Mouse (Mus musculus) forebrain, embryonic 12.5 days (tissue): ENCODE data around the gene Mgrn1. TPM values are rescaled to one million over a fixed set of nuclear protein-coding genes. Genes with fewer than 3 reads are reported as not detected.

Experiments used
- ATAC-seq: fragments of 200-750 bp; cut with Nextera tagmentation; 2 replicates; pipeline ENCODE4 v1.8.0; 2017; ENCODE audit warnings: moderate TSS enrichment; ENCODE audit not compliant: low FRiP score
- H3K27ac ChIP-seq: fragments of 300-500 bp; sonication (generic); 2 replicates; pipeline ENCODE4 v1.5.1; 2016; ENCODE audit warnings: mild to moderate bottlenecking
- H3K27me3 ChIP-seq: fragments of 300-500 bp; sonication (generic); 2 replicates; pipeline ENCODE4 v1.6.1; 2016; ENCODE audit warnings: mild to moderate bottlenecking
- H3K36me3 ChIP-seq: fragments of 300-500 bp; sonication (generic); replicated peaks from 2 replicates; pipeline ENCODE4 v1.6.1; 2016; ENCODE audit warnings: mild to moderate bottlenecking
- H3K4me1 ChIP-seq: fragments of 300-500 bp; sonication (generic); 2 replicates; pipeline ENCODE4 v1.6.1; 2016
- H3K4me2 ChIP-seq: fragments of 300-500 bp; sonication (generic); 2 replicates; pipeline ENCODE4 v1.6.1; 2016; ENCODE audit warnings: mild to moderate bottlenecking, moderate library complexity
- H3K4me3 ChIP-seq: fragments of 300-500 bp; sonication (generic); replicated peaks from 2 replicates; pipeline ENCODE4 v1.5.1; 2016; ENCODE audit warnings: mild to moderate bottlenecking
- H3K9ac ChIP-seq: fragments of 300-500 bp; sonication (generic); 2 replicates; pipeline ENCODE4 v1.6.1; 2016; ENCODE audit warnings: mild to moderate bottlenecking
- H3K9me3 ChIP-seq: fragments of 300-500 bp; sonication (generic); 2 replicates; pipeline ENCODE4 v1.6.1; 2016
- WGBS: fragments of 180-500 bp; shearing (Covaris S2); methylation state at CpG from one replicate; pipeline ENCODE4 v1.1.7; 2016; 5-methylcytosine and 5-hydroxymethylcytosine counted together
- polyA plus RNA-seq: library from polyadenylated mRNA; unstranded; fragments of >200 nt; fragmentation: Nextera tagmentation; extraction: Ambion mirVana; gene quantifications from 2 replicates; pipeline ENCODE4 v1.2.1, GENCODE M21; 2016

The Mgrn1 gene
- polyA plus RNA-seq, 1 experiment from 2014 or later, result 80.2 TPM

GRCm38 (mm10) chr16:4902390-4902789 is 16.3 kb downstream of the Mgrn1 start:
- Histone ChIP-seq H3K4me1 (peaks cover 10% of the 10 kb centered on the region; the same call in 1 of the 2 replicates), H3K4me2 (no peak overlapping the region), H3K9ac (no peak overlapping the region), H3K4me3 (no peak overlapping the region), H3K36me3 (peaks cover 1% of the 10 kb centered on the region; the same call in 1 of the 2 replicates), H3K9me3 (no peaks in the 10 kb centered on the region), H3K27me3 (no peaks in the 10 kb centered on the region), H3K27ac (no peak overlapping the region)
- no peak for ATAC-seq
- WGBS, result 80% methylated on average over 2 of the region's 2 CpGs

- WGBS, result 87% methylated on average over 6 of the region's 6 CpGs
- Histone ChIP-seq H3K4me2 (no peak overlapping the region), H3K9me3 (no peaks in the 10 kb centered on the region), H3K36me3 (peaks cover 4% of the 10 kb centered on the region; the same call in 1 of the 2 replicates), H3K4me3 (no peak overlapping the region), H3K4me1 (peaks cover 10% of the 10 kb centered on the region; the same call in 1 of the 2 replicates), H3K27me3 (no peaks in the 10 kb centered on the region), H3K9ac (no peak overlapping the region), H3K27ac (no peak overlapping the region)
- no peak for ATAC-seq
Measured at GRCm38 (mm10) chr16:4903491-4904102, 17.5 kb downstream of the Mgrn1 start.

GRCm38 (mm10) chr16:4904878-4905277 is 18.8 kb downstream of the Mgrn1 start:
- peaks cover 16% of the 10 kb centered on the region for H3K36me3 ChIP-seq
- H3K9ac ChIP-seq, result no peak overlapping the region
- H3K4me2 ChIP-seq, result no peak overlapping the region
- ATAC-seq, result no peak
- WGBS, result 89% methylated on average over 3 of the region's 3 CpGs
- no peaks in the 10 kb centered on the region for H3K9me3 ChIP-seq
- H3K4me3 ChIP-seq, result no peak overlapping the region
- H3K27ac ChIP-seq, result no peak overlapping the region
- peaks cover 7% of the 10 kb centered on the region; the same call in 1 of the 2 replicates for H3K4me1 ChIP-seq
- no peaks in the 10 kb centered on the region for H3K27me3 ChIP-seq

- 72% methylated on average over 1 of the region's 1 CpGs for WGBS
- no peaks in the 10 kb centered on the region for H3K9me3 ChIP-seq
- H3K4me1 ChIP-seq, result peaks cover 7% of the 10 kb centered on the region; the same call in 1 of the 2 replicates
- H3K9ac ChIP-seq, result no peak overlapping the region
- no peak overlapping the region for H3K27ac ChIP-seq
- H3K4me2 ChIP-seq, result no peak overlapping the region
- no peak for ATAC-seq
- no peaks in the 10 kb centered on the region for H3K27me3 ChIP-seq
- H3K4me3 ChIP-seq, result no peak overlapping the region
- H3K36me3 ChIP-seq, result peaks cover 22% of the 10 kb centered on the region
Measured at GRCm38 (mm10) chr16:4905591-4905990, 19.5 kb downstream of the Mgrn1 start.

GRCm38 (mm10) chr16:4906559-4906958 is 20.5 kb downstream of the Mgrn1 start:
- no peak for ATAC-seq
- H3K36me3 ChIP-seq, result peaks cover 32% of the 10 kb centered on the region
- H3K4me1 ChIP-seq, result no peaks in the 10 kb centered on the region

GRCm38 (mm10) chr16:4907386-4907785 is 21.3 kb downstream of the Mgrn1 start:
- no peak overlapping the region for H3K4me3 ChIP-seq
- 86% methylated on average over 2 of the region's 2 CpGs for WGBS
- ATAC-seq, result no peak

More at GRCm38 (mm10) chr16:4906559-4906958, 20.5 kb downstream of the Mgrn1 start:
- Histone ChIP-seq H3K4me2 (no peak overlapping the region), H3K27ac (no peak overlapping the region), H3K4me3 (no peak overlapping the region), H3K9ac (no peak overlapping the region), H3K27me3 (no peaks in the 10 kb centered on the region), H3K9me3 (no peaks in the 10 kb centered on the region)

GRCm38 (mm10) chr16:4907972-4908371 is 21.9 kb downstream of the Mgrn1 start:
- H3K9me3 ChIP-seq, result no peaks in the 10 kb centered on the region
- no peak overlapping the region for H3K27ac ChIP-seq
- no peaks in the 10 kb centered on the region for H3K27me3 ChIP-seq
- H3K4me3 ChIP-seq, result no peak overlapping the region
- H3K9ac ChIP-seq, result no peak overlapping the region
- no peaks in the 10 kb centered on the region for H3K4me1 ChIP-seq
- H3K36me3 ChIP-seq, result peaks cover 45% of the 10 kb centered on the region
- ATAC-seq, result no peak
- H3K4me2 ChIP-seq, result no peak overlapping the region
- 53% methylated on average over 5 of the region's 5 CpGs for WGBS

More at GRCm38 (mm10) chr16:4907386-4907785, 21.3 kb downstream of the Mgrn1 start:
- H3K9me3 ChIP-seq, result no peaks in the 10 kb centered on the region
- H3K4me2 ChIP-seq, result no peak overlapping the region
- peaks cover 40% of the 10 kb centered on the region for H3K36me3 ChIP-seq
- no peak overlapping the region for H3K9ac ChIP-seq
- no peak overlapping the region for H3K27ac ChIP-seq
- no peaks in the 10 kb centered on the region for H3K27me3 ChIP-seq
- H3K4me1 ChIP-seq, result no peaks in the 10 kb centered on the region

- Histone ChIP-seq H3K4me1 (peaks cover 3% of the 10 kb centered on the region; the same call in 1 of the 2 replicates), H3K27ac (no peak overlapping the region), H3K27me3 (no peaks in the 10 kb centered on the region), H3K9ac (no peak overlapping the region), H3K36me3 (peaks cover 45% of the 10 kb centered on the region), H3K4me2 (no peak overlapping the region), H3K9me3 (no peaks in the 10 kb centered on the region), H3K4me3 (no peak overlapping the region)
- 95% methylated on average over 2 of the region's 2 CpGs for WGBS
- no peak for ATAC-seq
Measured at GRCm38 (mm10) chr16:4909745-4910144, 23.7 kb downstream of the Mgrn1 start.

- Histone ChIP-seq H3K27ac (no peak overlapping the region), H3K9me3 (no peaks in the 10 kb centered on the region), H3K4me3 (no peak overlapping the region), H3K4me2 (no peak overlapping the region), H3K9ac (no peak overlapping the region), H3K36me3 (peaks cover 52% of the 10 kb centered on the region), H3K27me3 (no peaks in the 10 kb centered on the region), H3K4me1 (peaks cover 3% of the 10 kb centered on the region; the same call in 1 of the 2 replicates)
- ATAC-seq, result no peak
- 96% methylated on average over 8 of the region's 8 CpGs for WGBS
Measured at GRCm38 (mm10) chr16:4910758-4911157, 24.7 kb downstream of the Mgrn1 start.

GRCm38 (mm10) chr16:4912074-4912648 is 26.1 kb downstream of the Mgrn1 start:
- no peaks in the 10 kb centered on the region for H3K27me3 ChIP-seq
- H3K9me3 ChIP-seq, result no peaks in the 10 kb centered on the region
- H3K4me3 ChIP-seq, result no peak overlapping the region
- no peak for ATAC-seq
- peaks cover 64% of the 10 kb centered on the region for H3K36me3 ChIP-seq
- no peak overlapping the region for H3K9ac ChIP-seq
- 79% methylated on average over 10 of the region's 10 CpGs for WGBS
- H3K4me2 ChIP-seq, result no peak overlapping the region
- peaks cover 3% of the 10 kb centered on the region; the same call in 1 of the 2 replicates for H3K4me1 ChIP-seq
- no peak overlapping the region for H3K27ac ChIP-seq

- H3K4me2 ChIP-seq, result no peak overlapping the region
- H3K9me3 ChIP-seq, result no peaks in the 10 kb centered on the region
- peaks cover 60% of the 10 kb centered on the region for H3K36me3 ChIP-seq
- peaks cover 3% of the 10 kb centered on the region; the same call in 1 of the 2 replicates for H3K4me1 ChIP-seq
- H3K9ac ChIP-seq, result no peak overlapping the region
- WGBS, result 77% methylated on average over 11 of the region's 11 CpGs
- 0 out of 2 replicates have a peak, but pooled peaks have one; percentile 17 for ATAC-seq
- no peaks in the 10 kb centered on the region for H3K27me3 ChIP-seq
- 0 out of 2 replicates have a peak overlapping the region, but pooled peaks have one; percentile 13 for H3K27ac ChIP-seq
- H3K4me3 ChIP-seq, result no peak overlapping the region
Measured at GRCm38 (mm10) chr16:4912907-4913782, 27.1 kb downstream of the Mgrn1 start.
